Mouse (Mus musculus): ENCODE measurements at regions not wholly inside any gene's neighbourhood (a gene's known extent, or its start where the extent isn't known, plus 50 kb on each side); places are given as distances from the start of the nearest gene placed in this dataset.
A peak's percentile ranks its signal among the peaks of the same experiment; 100 is the strongest.
"Not testable (repeated sequence)": the region's sequence is repeated elsewhere in the genome, so short reads cannot be mapped to it uniquely, and the experiment has no call there.

DNA sequence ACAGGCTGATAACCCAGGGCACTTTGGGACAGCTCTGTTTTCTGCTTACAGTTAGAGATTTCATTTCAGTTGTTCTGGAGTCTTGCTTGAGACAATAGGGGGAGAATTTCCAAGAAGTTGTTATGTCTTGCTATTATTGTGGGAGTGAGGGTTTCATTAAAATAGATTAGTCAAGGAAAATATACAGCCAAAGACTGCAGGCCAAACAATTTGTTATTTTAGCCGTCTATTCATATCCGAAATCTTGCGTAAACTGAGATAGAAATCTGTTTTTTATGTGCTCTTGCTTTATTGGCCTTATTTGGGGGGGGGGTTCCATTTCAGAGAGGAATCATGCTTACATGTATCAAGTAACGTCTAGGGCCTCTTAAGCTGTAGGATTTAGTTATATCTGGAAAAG, 339.3 kb upstream of the Nrsn1 start:
- Histone ChIP-seq H3K27ac (ENCODE audit: low read depth) (no peak overlapping the region), H3K9ac (replicated peaks; ENCODE audit: low read depth, low read length) (no peak overlapping the region), H3K27me3 (ENCODE audit: control insufficient read depth, insufficient read depth, low read length) (no peaks in the 10 kb centered on the region), H3K36me3 (replicated peaks; ENCODE audit: control insufficient read depth, insufficient read depth, low read length) (no peaks in the 10 kb centered on the region), H3K4me1 (ENCODE audit: control insufficient read depth, insufficient read depth) (no peaks in the 10 kb centered on the region), H3K4me2 (ENCODE audit: low read depth, low read length) (no peak overlapping the region), H3K9me3 (replicated peaks; ENCODE audit: control insufficient read depth, low read length) (no peaks in the 10 kb centered on the region), H3K4me3 (ENCODE audit: low read depth, low read length) (no peak overlapping the region)
- TF ChIP-seq EP300 (IDR thresholded peaks at IDR 0.05; ENCODE audit: low read depth) (no peak), CTCF (IDR thresholded peaks at IDR 0.05; ENCODE audit: low read depth) (no peak)
- 65% methylated on average over 4 of the region's 4 CpGs for WGBS
- DNase-seq (ENCODE audit: low spot score): no peak
- no peak for ATAC-seq (ENCODE audit: insufficient read depth, low read depth)

DNA sequence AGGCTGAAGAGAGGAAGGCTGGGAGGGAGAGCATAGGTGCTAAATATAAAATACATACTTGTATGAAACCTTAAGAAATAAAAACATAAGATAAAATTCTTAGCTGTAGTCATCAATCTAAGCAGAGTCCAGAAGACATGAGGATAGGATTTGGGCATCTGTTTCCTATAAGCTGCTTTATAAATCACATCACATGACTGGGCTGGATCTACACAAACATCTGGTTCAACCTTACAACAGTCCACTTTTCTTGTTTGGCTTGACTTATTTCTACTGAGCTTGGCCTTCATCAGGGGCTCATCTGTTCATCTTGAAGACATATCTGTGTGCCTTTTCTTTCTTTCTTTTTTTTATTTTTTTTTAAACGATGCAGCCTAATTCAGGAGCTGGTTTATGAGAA, 338.9 kb upstream of the Nrsn1 start:
- DNase-seq (ENCODE audit: low spot score) (no peak), ATAC-seq (ENCODE audit: insufficient read depth, low read depth) (no peak)
- TF ChIP-seq EP300 (IDR thresholded peaks at IDR 0.05; ENCODE audit: low read depth) (no peak), CTCF (IDR thresholded peaks at IDR 0.05; ENCODE audit: low read depth) (no peak)
- Histone ChIP-seq H3K9ac (replicated peaks; ENCODE audit: low read depth, low read length) (no peak overlapping the region), H3K4me1 (ENCODE audit: control insufficient read depth, insufficient read depth) (no peaks in the 10 kb centered on the region), H3K36me3 (replicated peaks; ENCODE audit: control insufficient read depth, insufficient read depth, low read length) (no peaks in the 10 kb centered on the region), H3K4me2 (ENCODE audit: low read depth, low read length) (no peak overlapping the region), H3K9me3 (replicated peaks; ENCODE audit: control insufficient read depth, low read length) (no peaks in the 10 kb centered on the region), H3K27ac (ENCODE audit: low read depth) (no peak overlapping the region), H3K4me3 (ENCODE audit: low read depth, low read length) (no peak overlapping the region), H3K27me3 (ENCODE audit: control insufficient read depth, insufficient read depth, low read length) (no peaks in the 10 kb centered on the region)
- 52% methylated on average over 1 of the region's 1 CpGs for WGBS

DNA sequence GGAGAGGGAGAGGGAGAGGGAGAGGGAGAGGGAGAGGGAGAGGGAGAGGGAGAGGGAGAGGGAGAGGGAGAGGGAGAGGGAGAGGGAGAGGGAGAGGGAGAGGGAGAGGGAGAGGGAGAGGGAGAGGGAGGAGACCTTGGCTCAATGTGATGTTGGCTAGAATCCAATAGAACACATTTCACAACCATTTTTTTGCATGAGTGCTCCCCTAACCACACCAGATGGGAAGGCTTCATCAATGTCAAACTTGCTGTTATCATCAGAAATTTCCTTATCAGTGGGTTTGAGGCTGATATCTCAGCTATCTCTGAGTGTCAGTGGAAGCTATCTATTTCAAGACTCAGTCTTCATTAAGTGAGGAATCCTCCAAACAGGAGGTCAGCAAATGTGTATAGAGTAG, 331.0 kb upstream of the Nrsn1 start:
- not testable (repeated sequence) for DNase-seq (ENCODE audit: low spot score); H3K27me3 ChIP-seq (ENCODE audit: control insufficient read depth, insufficient read depth, low read length); H3K9me3 ChIP-seq (replicated peaks; ENCODE audit: control insufficient read depth, low read length); H3K4me1 ChIP-seq (ENCODE audit: control insufficient read depth, insufficient read depth); H3K4me3 ChIP-seq (ENCODE audit: low read depth, low read length); H3K4me2 ChIP-seq (ENCODE audit: low read depth, low read length); H3K36me3 ChIP-seq (replicated peaks; ENCODE audit: control insufficient read depth, insufficient read depth, low read length); H3K9ac ChIP-seq (replicated peaks; ENCODE audit: low read depth, low read length); H3K27ac ChIP-seq (ENCODE audit: low read depth); ATAC-seq (ENCODE audit: insufficient read depth, low read depth)

GRCm38 (mm10) chr13:25594629-25595028, 324.3 kb upstream of the Nrsn1 start:
- no peaks in the 10 kb centered on the region for H3K4me1 ChIP-seq (ENCODE audit: control insufficient read depth, insufficient read depth)
- no peak overlapping the region for H3K27ac ChIP-seq (ENCODE audit: low read depth)
- no peaks in the 10 kb centered on the region for H3K27me3 ChIP-seq (ENCODE audit: control insufficient read depth, insufficient read depth, low read length)
- H3K9me3 ChIP-seq (replicated peaks; ENCODE audit: control insufficient read depth, low read length): no peaks in the 10 kb centered on the region
- no peak overlapping the region for H3K4me2 ChIP-seq (ENCODE audit: low read depth, low read length)
- H3K4me3 ChIP-seq (ENCODE audit: low read depth, low read length): no peak overlapping the region
- no peak overlapping the region for H3K9ac ChIP-seq (replicated peaks; ENCODE audit: low read depth, low read length)
- H3K36me3 ChIP-seq (replicated peaks; ENCODE audit: control insufficient read depth, insufficient read depth, low read length): no peaks in the 10 kb centered on the region
- ATAC-seq (ENCODE audit: insufficient read depth, low read depth) (no peak), DNase-seq (ENCODE audit: low spot score) (no peak)
- WGBS: 87% methylated on average over 3 of the region's 3 CpGs
- TF ChIP-seq CTCF (IDR thresholded peaks at IDR 0.05; ENCODE audit: low read depth) (no peak), EP300 (IDR thresholded peaks at IDR 0.05; ENCODE audit: low read depth) (no peak)

DNA sequence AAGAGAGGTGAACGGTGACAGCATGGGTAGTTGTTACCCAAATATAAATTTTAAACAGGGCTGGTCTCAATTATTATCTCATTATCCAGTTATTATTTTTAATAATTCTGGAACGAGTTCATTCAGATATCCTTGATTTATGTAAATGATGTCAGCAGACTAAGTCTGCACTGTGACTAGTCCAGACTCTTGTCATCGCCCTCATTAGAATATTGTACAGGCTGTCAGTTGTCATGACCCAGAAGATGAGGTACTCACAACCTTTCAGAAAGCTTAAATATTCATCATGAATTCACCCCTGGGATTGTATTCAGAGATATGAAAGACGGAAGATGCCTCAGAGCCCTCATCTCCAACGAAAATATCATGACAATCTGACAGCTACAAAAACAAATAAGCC, 300.3 kb upstream of the Nrsn1 start:
- WGBS: 72% methylated on average over 5 of the region's 5 CpGs
- H3K4me3 ChIP-seq (ENCODE audit: low read depth, low read length): no peak overlapping the region
- H3K27me3 ChIP-seq (ENCODE audit: control insufficient read depth, insufficient read depth, low read length): no peaks in the 10 kb centered on the region
- H3K4me2 ChIP-seq (ENCODE audit: low read depth, low read length): no peak overlapping the region
- TF ChIP-seq CTCF (IDR thresholded peaks at IDR 0.05; ENCODE audit: low read depth): no peak
- no peak for TF ChIP-seq EP300 (IDR thresholded peaks at IDR 0.05; ENCODE audit: low read depth)
- H3K4me1 ChIP-seq (ENCODE audit: control insufficient read depth, insufficient read depth): no peaks in the 10 kb centered on the region
- no peak for ATAC-seq (ENCODE audit: insufficient read depth, low read depth)
- H3K9me3 ChIP-seq (replicated peaks; ENCODE audit: control insufficient read depth, low read length): no peaks in the 10 kb centered on the region
- DNase-seq (ENCODE audit: low spot score): no peak
- no peaks in the 10 kb centered on the region for H3K36me3 ChIP-seq (replicated peaks; ENCODE audit: control insufficient read depth, insufficient read depth, low read length)
- H3K27ac ChIP-seq (ENCODE audit: low read depth): no peak overlapping the region
- H3K9ac ChIP-seq (replicated peaks; ENCODE audit: low read depth, low read length): no peak overlapping the region

DNA sequence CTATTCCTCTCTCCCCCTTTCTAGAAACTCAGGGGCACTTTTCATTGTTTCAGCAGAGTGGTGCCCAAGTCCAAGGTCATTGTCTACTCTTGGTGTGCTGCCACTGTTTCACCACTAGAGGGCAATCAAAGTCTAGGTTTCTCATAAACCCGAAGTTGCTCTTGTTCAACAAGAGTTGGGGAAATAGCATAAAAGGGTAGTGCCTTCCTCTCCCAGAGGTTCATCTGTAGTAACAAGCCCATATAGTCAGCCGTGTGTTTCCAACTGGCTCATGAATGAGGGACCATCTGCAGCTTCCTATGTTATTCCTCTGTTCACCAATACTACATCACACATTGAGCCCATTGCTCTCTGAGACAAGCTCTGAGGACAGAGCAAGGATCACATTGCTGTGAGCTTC, 292.4 kb upstream of the Nrsn1 start:
- Histone ChIP-seq H3K4me1 (ENCODE audit: control insufficient read depth, insufficient read depth) (no peaks in the 10 kb centered on the region), H3K4me2 (ENCODE audit: low read depth, low read length) (no peak overlapping the region), H3K4me3 (ENCODE audit: low read depth, low read length) (no peak overlapping the region), H3K9ac (replicated peaks; ENCODE audit: low read depth, low read length) (no peak overlapping the region), H3K27me3 (ENCODE audit: control insufficient read depth, insufficient read depth, low read length) (no peaks in the 10 kb centered on the region), H3K36me3 (replicated peaks; ENCODE audit: control insufficient read depth, insufficient read depth, low read length) (no peaks in the 10 kb centered on the region), H3K9me3 (replicated peaks; ENCODE audit: control insufficient read depth, low read length) (no peaks in the 10 kb centered on the region), H3K27ac (ENCODE audit: low read depth) (no peak overlapping the region)
- ATAC-seq (ENCODE audit: insufficient read depth, low read depth) (0 out of 2 replicates have a peak, but pooled peaks have one; percentile 14), DNase-seq (ENCODE audit: low spot score) (peak; percentile 76)
- TF ChIP-seq EP300 (IDR thresholded peaks at IDR 0.05; ENCODE audit: low read depth) (no peak), CTCF (IDR thresholded peaks at IDR 0.05; ENCODE audit: low read depth) (peak; percentile 85)
- 11% methylated on average over 2 of the region's 2 CpGs for WGBS

Data from heart, postnatal 0 days (tissue).